Mouse (Mus musculus) left cerebral cortex, postnatal 25 days (tissue): Measurements from ENCODE around the gene C5ar1. TPM values are rescaled to one million over a fixed set of nuclear protein-coding genes. Genes with fewer than 3 reads are reported as not detected.

ENCODE experiments used
- total RNA-seq, 2 experiments: library from RNA; stranded (reverse); gene quantifications; 2 replicates each; pipeline ENCODE4 v1.2.3; 2021

Gene C5ar1
- total RNA-seq, 2 experiments from 2014 or later: 0.78 to 2.2 TPM

Other genes starting within 250 kb of the C5ar1 start
- gene Bicra, start 211.6 kb downstream of the C5ar1 start, total RNA-seq: 10 to 100 TPM; 12.6 to 14.3 TPM
- gene Zfp541, start 197.7 kb downstream of the C5ar1 start, total RNA-seq: under 1 TPM; 0.50 TPM
- gene Napa, start 161.1 kb downstream of the C5ar1 start, total RNA-seq: 100 to 1,000 TPM; 264 to 272 TPM
- 10 to 100 TPM; 36.0 to 42.7 TPM for gene Kptn, start 139.6 kb downstream of the C5ar1 start, total RNA-seq
- gene Slc8a2, start 129.7 kb downstream of the C5ar1 start, total RNA-seq: 100 to 1,000 TPM; 263 to 264 TPM
- gene Meis3, start 84.5 kb downstream of the C5ar1 start, total RNA-seq: 10 to 100 TPM; 33.3 to 43.5 TPM
- gene Dhx34, start 37.5 kb downstream of the C5ar1 start, total RNA-seq: 10 to 100 TPM in 1 of 2 experiments, 1 to 10 TPM in 1; 9.5 to 11.1 TPM
- under 1 TPM; 0.71 to 0.87 TPM for gene C5ar2, start 15.4 kb downstream of the C5ar1 start, total RNA-seq
- 10 to 100 TPM; 32.5 to 34.8 TPM for gene Inafm1, start 14.1 kb upstream of the C5ar1 start, total RNA-seq
- gene Ccdc9, start 27.3 kb upstream of the C5ar1 start, total RNA-seq: 10 to 100 TPM; 81.6 to 86.9 TPM
- gene Bbc3, start 48.9 kb upstream of the C5ar1 start, total RNA-seq: 10 to 100 TPM in 1 of 2 experiments, 1 to 10 TPM in 1; 9.2 to 10.9 TPM
- gene Sae1, start 128.3 kb upstream of the C5ar1 start, total RNA-seq: 100 to 1,000 TPM; 105 to 120 TPM
- gene Zc3h4, start 141.4 kb upstream of the C5ar1 start, total RNA-seq: 10 to 100 TPM; 58.6 to 58.8 TPM
- 10 to 100 TPM; 66.5 to 80.1 TPM for gene Tmem160, start 193.2 kb upstream of the C5ar1 start, total RNA-seq
- gene Npas1, start 218.2 kb upstream of the C5ar1 start, total RNA-seq: 10 to 100 TPM; 10.5 to 11.0 TPM